Mouse (Mus musculus): ENCODE measurements around the gene B3gnt7.

Gene B3gnt7

DNA sequence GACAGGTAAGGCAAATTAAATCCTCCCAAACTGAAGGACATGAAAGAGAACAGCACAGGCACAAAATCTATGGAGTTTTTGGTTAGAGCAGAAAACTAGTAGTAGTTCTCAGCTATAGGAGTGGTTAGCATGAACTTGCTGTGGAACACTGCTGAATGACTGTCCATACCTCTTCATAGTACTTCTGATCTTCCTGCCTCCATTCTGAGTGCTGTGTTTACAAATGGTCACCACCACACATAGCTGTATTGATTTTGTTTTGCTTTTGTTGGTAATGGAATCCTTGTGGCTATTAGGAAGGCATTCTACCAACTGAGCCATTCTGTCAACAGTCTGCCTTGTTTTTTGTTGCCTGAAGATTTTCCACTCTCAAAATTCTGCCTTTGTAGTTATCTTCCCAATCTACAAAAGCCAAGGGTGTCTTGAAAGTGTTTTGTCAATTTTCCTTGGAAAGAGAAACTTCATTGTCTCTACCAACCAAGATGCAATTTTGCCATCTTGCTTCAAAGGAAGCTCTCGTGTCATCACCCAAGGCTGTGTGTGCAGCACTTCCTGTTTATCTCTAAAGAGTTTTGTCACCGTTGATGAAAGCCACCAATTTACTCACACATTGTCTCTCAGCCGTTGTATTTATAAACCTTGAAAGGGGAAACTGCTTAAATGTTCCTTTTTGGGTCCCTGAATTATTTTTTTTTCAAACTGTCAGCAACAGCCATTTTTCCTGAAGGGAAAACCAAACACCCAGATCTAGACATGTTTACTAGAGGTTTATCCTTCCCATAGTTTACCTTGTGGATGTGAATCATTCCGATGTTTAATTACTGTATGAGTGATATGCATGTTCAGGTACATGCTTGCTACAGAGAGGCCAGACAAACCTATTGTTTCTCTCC, 41.6 kb downstream of the B3gnt7 start:
- no peak for DNase-seq (ENCODE audit: extremely low spot score, low read depth, low spot score)

GRCm38 (mm10) chr1:86345069-86345468, 42.4 kb downstream of the B3gnt7 start:
- DNase-seq (ENCODE audit: extremely low spot score, low read depth, low spot score): no peak

DNA sequence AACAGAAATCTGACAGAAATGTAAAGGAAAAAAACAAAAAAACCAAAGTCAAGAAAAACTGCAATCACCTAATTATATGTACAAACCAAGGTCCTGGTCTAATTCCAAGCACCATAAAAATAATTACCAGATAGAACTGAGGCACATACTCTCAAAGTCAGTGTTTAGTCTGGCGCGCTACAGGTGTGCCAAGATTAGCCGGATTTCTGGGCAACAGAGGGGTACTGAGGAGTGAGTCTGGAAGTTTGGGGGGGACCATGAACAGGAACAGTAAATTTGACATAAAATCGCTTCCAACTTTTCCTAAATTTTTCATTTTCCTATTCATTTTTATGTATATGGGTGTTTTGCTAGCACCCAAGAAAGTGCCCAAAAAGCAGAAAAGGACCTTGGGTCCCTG, 43.3 kb downstream of the B3gnt7 start:
- no peak for DNase-seq (ENCODE audit: extremely low spot score, low read depth, low spot score)

- no peak for DNase-seq (ENCODE audit: extremely low spot score, low read depth, low spot score)
Observed at GRCm38 (mm10) chr1:86346851-86347715, 44.5 kb downstream of the B3gnt7 start.

DNA sequence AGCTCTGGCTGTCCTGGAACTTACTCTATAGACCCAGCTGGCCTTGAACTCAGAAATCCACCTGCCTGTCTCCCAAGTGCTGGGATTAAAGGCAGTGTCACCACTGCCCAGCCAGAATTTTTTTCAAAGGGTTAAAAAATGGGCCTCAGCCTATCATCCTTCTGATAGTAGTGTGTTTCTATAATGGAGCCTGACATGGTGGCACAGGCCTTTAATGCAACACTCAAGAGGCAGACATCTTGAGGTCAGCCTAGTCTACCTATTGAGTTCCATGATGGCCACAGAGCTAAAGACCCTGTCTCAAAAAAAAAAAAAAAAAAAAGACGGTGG, 45.0 kb downstream of the B3gnt7 start:
- no peak for DNase-seq (ENCODE audit: extremely low spot score, low read depth, low spot score)

GRCm38 (mm10) chr1:86348083-86348482, 45.5 kb downstream of the B3gnt7 start:
- no peak for DNase-seq (ENCODE audit: extremely low spot score, low read depth, low spot score)

- no peak for DNase-seq (ENCODE audit: extremely low spot score, low read depth, low spot score)
Observed at GRCm38 (mm10) chr1:86348801-86349200, 46.2 kb downstream of the B3gnt7 start.

DNA sequence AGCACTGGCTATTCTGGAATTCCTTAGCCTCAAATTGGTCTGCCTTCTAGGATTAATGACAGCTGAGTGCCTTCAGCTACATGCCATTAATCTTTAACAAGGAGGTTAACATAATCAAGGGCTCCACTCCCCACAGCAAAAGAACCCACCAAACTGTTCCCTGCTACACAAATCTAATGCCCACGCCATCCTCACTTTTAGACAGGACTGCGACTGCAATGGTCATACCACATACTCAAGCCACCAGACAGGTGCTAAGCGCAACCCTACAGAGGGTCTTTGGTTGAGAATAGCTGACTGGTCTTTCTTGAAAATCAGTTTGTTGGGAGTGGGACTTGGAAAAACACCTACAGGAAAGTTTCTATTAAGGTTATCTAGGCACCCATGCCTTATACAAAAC, 46.6 kb downstream of the B3gnt7 start:
- DNase-seq (ENCODE audit: extremely low spot score, low read depth, low spot score): no peak

GRCm38 (mm10) chr1:86349696-86350095, 47.1 kb downstream of the B3gnt7 start:
- no peak for DNase-seq (ENCODE audit: extremely low spot score, low read depth, low spot score)

DNA sequence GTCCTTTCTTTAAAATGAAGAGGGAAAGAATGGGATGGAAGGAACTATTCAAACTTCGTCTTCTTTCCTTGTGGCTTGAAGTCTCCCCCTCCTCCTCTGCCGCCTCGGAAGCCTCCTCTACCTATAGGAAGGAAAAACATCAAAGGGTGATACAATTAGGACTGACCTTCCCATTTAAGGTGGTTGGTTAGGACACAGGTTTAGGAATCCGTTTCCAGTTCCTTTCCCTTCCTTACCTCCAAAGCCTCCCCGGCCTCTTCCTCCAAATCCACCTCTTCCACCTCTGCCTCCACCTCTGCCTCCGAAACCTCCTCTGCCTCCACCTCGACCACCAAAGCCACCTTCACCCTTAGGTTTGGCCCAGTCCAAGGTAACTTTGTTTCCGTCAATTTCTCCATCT, 47.9 kb downstream of the B3gnt7 start:
- DNase-seq (ENCODE audit: extremely low spot score, low read depth, low spot score): no peak

DNA sequence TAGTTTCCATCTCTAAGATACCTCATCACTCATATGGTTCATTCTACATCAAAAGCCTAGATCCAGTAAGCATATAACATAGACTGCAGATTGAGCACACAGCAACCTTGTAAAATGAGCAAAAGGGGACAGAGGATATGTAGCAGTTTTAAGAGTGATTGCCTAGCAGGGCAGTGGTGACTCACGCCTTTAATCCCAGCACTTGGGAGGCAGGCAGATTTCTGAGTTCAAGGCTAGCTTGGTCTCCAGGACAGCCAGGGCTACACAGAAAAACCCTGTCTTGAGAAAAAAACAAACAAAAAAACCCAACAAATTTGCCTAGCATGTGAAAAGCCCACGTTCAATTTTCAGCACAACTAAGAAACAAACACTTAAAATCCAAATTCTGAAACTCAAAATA, 51.6 kb downstream of the B3gnt7 start:
- no peak for DNase-seq (ENCODE audit: extremely low spot score, low read depth, low spot score)

Data from hindlimb bud, embryonic 11.5 days (tissue).